Mouse (Mus musculus) stomach, postnatal 0 days (tissue): ENCODE measurements at regions not wholly inside any gene's neighbourhood (a gene's known extent, or its start where the extent isn't known, plus 50 kb on each side); places are given as distances from the start of the nearest gene placed in this dataset.

Source experiments
- ATAC-seq: fragments of 200-750 bp; cut with Nextera tagmentation; 2 replicates; pipeline ENCODE4 v1.8.0; 2017; ENCODE audit not compliant: low FRiP score, low TSS enrichment
- DNase-seq: peaks from one replicate; pipeline ENCODE4 v3.0.0-alpha.2; 2016; ENCODE audit warnings: low spot score
- H3K27ac ChIP-seq: fragments of 300-500 bp; sonication (generic); replicated peaks from 2 replicates; pipeline ENCODE4 v1.5.1; 2014; ENCODE audit warnings: mild to moderate bottlenecking, control low read depth
- H3K27me3 ChIP-seq: fragments of 300-500 bp; sonication (generic); 2 replicates; pipeline ENCODE4 v1.6.1; 2014; ENCODE audit warnings: low read length; ENCODE audit not compliant: control insufficient read depth, insufficient read depth
- H3K36me3 ChIP-seq: fragments of 300-500 bp; sonication (generic); 2 replicates; pipeline ENCODE4 v1.6.1; 2014; ENCODE audit warnings: low read length, mixed read lengths; ENCODE audit not compliant: control insufficient read depth, insufficient read depth
- H3K4me1 ChIP-seq: fragments of 300-500 bp; sonication (generic); replicated peaks from 2 replicates; pipeline ENCODE4 v1.6.1; 2014; ENCODE audit warnings: antibody characterized with exemption; ENCODE audit not compliant: control insufficient read depth, insufficient read depth
- H3K4me2 ChIP-seq: fragments of 300-500 bp; sonication (generic); replicated peaks from 2 replicates; pipeline ENCODE4 v1.6.1; 2014; ENCODE audit warnings: low read depth, mild to moderate bottlenecking, control low read depth, moderate library complexity
- H3K4me3 ChIP-seq: fragments of 300-500 bp; sonication (generic); 2 replicates; pipeline ENCODE4 v1.5.1; 2014; ENCODE audit warnings: low read depth, low read length, control low read depth
- H3K9ac ChIP-seq: fragments of 300-500 bp; sonication (generic); 2 replicates; pipeline ENCODE4 v1.6.1; 2014; ENCODE audit warnings: mild to moderate bottlenecking, low read length, control low read depth, mixed read lengths
- H3K9me3 ChIP-seq: fragments of 300-500 bp; sonication (generic); 2 replicates; pipeline ENCODE4 v1.6.1; 2016; ENCODE audit warnings: low read length; ENCODE audit not compliant: control insufficient read depth
- CTCF ChIP-seq: IDR thresholded peaks from 2 replicates; pipeline ENCODE4 v1.5.1; 2016; ENCODE audit warnings: antibody characterized with exemption, low read depth, mild to moderate bottlenecking, moderate library complexity
- EP300 ChIP-seq: optimal IDR thresholded peaks from 2 replicates; pipeline ENCODE3; 2016; ENCODE audit warnings: antibody characterized with exemption
- WGBS: fragments of 180-500 bp; shearing (Covaris S2); extraction: QIAGEN DNeasy Blood & Tissue Kit; methylation state at CpG from one replicate; pipeline ENCODE4 v1.1.7; 2014; 5-methylcytosine and 5-hydroxymethylcytosine counted together

GRCm38 (mm10) chr13:42546389-42546788 is 134.0 kb upstream of the Phactr1 start:
- Histone ChIP-seq H3K4me2 (no peak overlapping the region), H3K9ac (no peak overlapping the region), H3K4me3 (no peak overlapping the region), H3K27me3 (no peaks in the 10 kb centered on the region), H3K27ac (no peak overlapping the region), H3K36me3 (no peaks in the 10 kb centered on the region), H3K4me1 (no peaks in the 10 kb centered on the region), H3K9me3 (no peaks in the 10 kb centered on the region)
- DNase-seq (no peak), ATAC-seq (no peak)
- TF ChIP-seq EP300, result no peak
- peak; percentile 49 for TF ChIP-seq CTCF
- 56% methylated on average over 4 of the region's 4 CpGs for WGBS

GRCm38 (mm10) chr13:42546851-42547250 is 133.6 kb upstream of the Phactr1 start:
- no peaks in the 10 kb centered on the region for H3K27me3 ChIP-seq
- WGBS, result 49% methylated on average over 10 of the region's 10 CpGs

GRCm38 (mm10) chr13:42549021-42549559 is 131.3 kb upstream of the Phactr1 start:
- TF ChIP-seq EP300, result no peak
- TF ChIP-seq CTCF, result no peak

More at GRCm38 (mm10) chr13:42546851-42547250, 133.6 kb upstream of the Phactr1 start:
- ATAC-seq (no peak), DNase-seq (no peak)
- H3K4me3 ChIP-seq, result no peak overlapping the region
- no peaks in the 10 kb centered on the region for H3K36me3 ChIP-seq
- no peak overlapping the region for H3K4me2 ChIP-seq
- TF ChIP-seq CTCF (no peak), EP300 (no peak)
- H3K9me3 ChIP-seq, result no peaks in the 10 kb centered on the region
- no peak overlapping the region for H3K27ac ChIP-seq
- no peak overlapping the region for H3K9ac ChIP-seq
- H3K4me1 ChIP-seq, result no peaks in the 10 kb centered on the region

GRCm38 (mm10) chr13:42554961-42555360 is 125.5 kb upstream of the Phactr1 start:
- H3K9ac ChIP-seq, result no peak overlapping the region
- 59% methylated on average over 4 of the region's 4 CpGs for WGBS

More at GRCm38 (mm10) chr13:42549021-42549559, 131.3 kb upstream of the Phactr1 start:
- no peak overlapping the region for H3K9ac ChIP-seq
- 57% methylated on average over 5 of the region's 5 CpGs for WGBS
- H3K4me2 ChIP-seq, result no peak overlapping the region
- H3K9me3 ChIP-seq, result no peaks in the 10 kb centered on the region
- H3K36me3 ChIP-seq, result no peaks in the 10 kb centered on the region
- ATAC-seq (no peak), DNase-seq (no peak)
- no peaks in the 10 kb centered on the region for H3K27me3 ChIP-seq
- H3K4me3 ChIP-seq, result no peak overlapping the region
- no peaks in the 10 kb centered on the region for H3K4me1 ChIP-seq
- no peak overlapping the region for H3K27ac ChIP-seq

GRCm38 (mm10) chr13:42558526-42558925 is 121.9 kb upstream of the Phactr1 start:
- Histone ChIP-seq H3K9me3 (no peaks in the 10 kb centered on the region), H3K27ac (no peak overlapping the region), H3K27me3 (no peaks in the 10 kb centered on the region), H3K9ac (no peak overlapping the region), H3K36me3 (no peaks in the 10 kb centered on the region), H3K4me1 (no peaks in the 10 kb centered on the region), H3K4me2 (no peak overlapping the region), H3K4me3 (no peak overlapping the region)
- DNase-seq (no peak), ATAC-seq (no peak)
- 58% methylated on average over 3 of the region's 3 CpGs for WGBS
- TF ChIP-seq EP300, result no peak
- no peak for TF ChIP-seq CTCF

More at GRCm38 (mm10) chr13:42554961-42555360, 125.5 kb upstream of the Phactr1 start:
- H3K4me3 ChIP-seq, result no peak overlapping the region
- H3K4me2 ChIP-seq, result no peak overlapping the region
- no peaks in the 10 kb centered on the region for H3K27me3 ChIP-seq
- no peak overlapping the region for H3K27ac ChIP-seq
- no peaks in the 10 kb centered on the region for H3K4me1 ChIP-seq
- DNase-seq (no peak), ATAC-seq (no peak)
- H3K36me3 ChIP-seq, result no peaks in the 10 kb centered on the region
- no peaks in the 10 kb centered on the region for H3K9me3 ChIP-seq
- TF ChIP-seq EP300, result no peak
- TF ChIP-seq CTCF, result no peak

GRCm38 (mm10) chr13:42561446-42561845 is 119.0 kb upstream of the Phactr1 start:
- no peaks in the 10 kb centered on the region for H3K9me3 ChIP-seq
- H3K4me1 ChIP-seq, result no peaks in the 10 kb centered on the region
- TF ChIP-seq CTCF, result no peak
- no peak for TF ChIP-seq EP300
- WGBS, result 60% methylated on average over 2 of the region's 2 CpGs
- H3K27me3 ChIP-seq, result no peaks in the 10 kb centered on the region
- no peaks in the 10 kb centered on the region for H3K36me3 ChIP-seq
- no peak for ATAC-seq
- H3K9ac ChIP-seq, result no peak overlapping the region
- H3K27ac ChIP-seq, result no peak overlapping the region
- no peak overlapping the region for H3K4me2 ChIP-seq
- H3K4me3 ChIP-seq, result no peak overlapping the region
- DNase-seq, result no peak
